Mouse (Mus musculus): ENCODE data around the gene Ino80b. TPM values are rescaled to one million over a fixed set of nuclear protein-coding genes. Genes with fewer than 3 reads are reported as not detected.

The Ino80b gene
- polyA plus RNA-seq, 1 experiment = 8.7 TPM

GRCm38 (mm10) chr6:83153038-83153437 lies 27.8 kb upstream of the Ino80b start:
- Histone ChIP-seq H3K4me1 (ENCODE audit: control insufficient read depth, insufficient read depth, insufficient read length, low read length) (no peaks in the 10 kb centered on the region), H3K4me3 (ENCODE audit: insufficient read depth, low read depth, low read length) (no peak overlapping the region), H3K27ac (replicated peaks; ENCODE audit: low read depth, low read length) (no peak overlapping the region)

- H3K4me1 ChIP-seq (ENCODE audit: control insufficient read depth, insufficient read depth, insufficient read length, low read length) = no peaks in the 10 kb centered on the region
- H3K27ac ChIP-seq (replicated peaks; ENCODE audit: low read depth, low read length) = no peak overlapping the region
- no peak overlapping the region for H3K4me3 ChIP-seq (ENCODE audit: insufficient read depth, low read depth, low read length)
Measured at GRCm38 (mm10) chr6:83151721-83152120, 26.5 kb upstream of the Ino80b start.

- Histone ChIP-seq H3K4me1 (ENCODE audit: control insufficient read depth, insufficient read depth, insufficient read length, low read length) (0 out of 2 replicates have a peak, but pooled peaks cover 2% of the 10 kb centered on the region), H3K27ac (replicated peaks; ENCODE audit: low read depth, low read length) (no peak overlapping the region)
Measured at GRCm38 (mm10) chr6:83147280-83147679, 22.0 kb upstream of the Ino80b start.

GRCm38 (mm10) chr6:83145805-83146204 lies 20.6 kb upstream of the Ino80b start:
- Histone ChIP-seq H3K4me1 (ENCODE audit: control insufficient read depth, insufficient read depth, insufficient read length, low read length) (0 out of 2 replicates have a peak, but pooled peaks cover 2% of the 10 kb centered on the region), H3K27ac (replicated peaks; ENCODE audit: low read depth, low read length) (no peak overlapping the region), H3K4me3 (ENCODE audit: insufficient read depth, low read depth, low read length) (no peak overlapping the region)

More at GRCm38 (mm10) chr6:83147280-83147679, 22.0 kb upstream of the Ino80b start:
- H3K4me3 ChIP-seq (ENCODE audit: insufficient read depth, low read depth, low read length) = no peak overlapping the region

- no peak overlapping the region for H3K27ac ChIP-seq (replicated peaks; ENCODE audit: low read depth, low read length)
- no peak overlapping the region for H3K4me3 ChIP-seq (ENCODE audit: insufficient read depth, low read depth, low read length)
- 0 out of 2 replicates have a peak, but pooled peaks cover 2% of the 10 kb centered on the region for H3K4me1 ChIP-seq (ENCODE audit: control insufficient read depth, insufficient read depth, insufficient read length, low read length)
Measured at GRCm38 (mm10) chr6:83145209-83145608, 20.0 kb upstream of the Ino80b start.

GRCm38 (mm10) chr6:83142886-83143285 lies 17.7 kb upstream of the Ino80b start:
- Histone ChIP-seq H3K27ac (replicated peaks; ENCODE audit: low read depth, low read length) (no peak overlapping the region), H3K4me3 (ENCODE audit: insufficient read depth, low read depth, low read length) (no peak overlapping the region)

GRCm38 (mm10) chr6:83142211-83142731 lies 17.0 kb upstream of the Ino80b start:
- no peak overlapping the region for H3K27ac ChIP-seq (replicated peaks; ENCODE audit: low read depth, low read length)
- peak overlapping the region; percentile 50 for H3K4me3 ChIP-seq (ENCODE audit: insufficient read depth, low read depth, low read length)
- 0 out of 2 replicates have a peak, but pooled peaks cover 5% of the 10 kb centered on the region for H3K4me1 ChIP-seq (ENCODE audit: control insufficient read depth, insufficient read depth, insufficient read length, low read length)

More at GRCm38 (mm10) chr6:83142886-83143285, 17.7 kb upstream of the Ino80b start:
- 0 out of 2 replicates have a peak, but pooled peaks cover 3% of the 10 kb centered on the region for H3K4me1 ChIP-seq (ENCODE audit: control insufficient read depth, insufficient read depth, insufficient read length, low read length)

- peak overlapping the region; percentile 50; the same call in 1 of the 2 replicates for H3K4me3 ChIP-seq (ENCODE audit: insufficient read depth, low read depth, low read length)
- 0 out of 2 replicates have a peak, but pooled peaks cover 5% of the 10 kb centered on the region for H3K4me1 ChIP-seq (ENCODE audit: control insufficient read depth, insufficient read depth, insufficient read length, low read length)
- peak overlapping the region; percentile 37; the same call in 1 of the 2 replicates for H3K27ac ChIP-seq (replicated peaks; ENCODE audit: low read depth, low read length)
Measured at GRCm38 (mm10) chr6:83141636-83142035, 16.4 kb upstream of the Ino80b start.

GRCm38 (mm10) chr6:83140044-83140443 lies 14.8 kb upstream of the Ino80b start:
- H3K4me3 ChIP-seq (ENCODE audit: insufficient read depth, low read depth, low read length) = no peak overlapping the region
- H3K4me1 ChIP-seq (ENCODE audit: control insufficient read depth, insufficient read depth, insufficient read length, low read length) = peaks cover 10% of the 10 kb centered on the region; the same call in 1 of the 2 replicates
- 0 out of 2 replicates have a peak overlapping the region, but pooled peaks have one; percentile 12 for H3K27ac ChIP-seq (replicated peaks; ENCODE audit: low read depth, low read length)

- peak overlapping the region; percentile 49 for H3K27ac ChIP-seq (replicated peaks; ENCODE audit: low read depth, low read length)
- peak overlapping the region; percentile 75 for H3K4me3 ChIP-seq (ENCODE audit: insufficient read depth, low read depth, low read length)
- peaks cover 10% of the 10 kb centered on the region; the same call in 1 of the 2 replicates for H3K4me1 ChIP-seq (ENCODE audit: control insufficient read depth, insufficient read depth, insufficient read length, low read length)
Measured at GRCm38 (mm10) chr6:83138056-83138455, 12.8 kb upstream of the Ino80b start.

GRCm38 (mm10) chr6:83137576-83137950 lies 12.3 kb upstream of the Ino80b start:
- Histone ChIP-seq H3K4me1 (ENCODE audit: control insufficient read depth, insufficient read depth, insufficient read length, low read length) (peaks cover 8% of the 10 kb centered on the region; the same call in 1 of the 2 replicates), H3K27ac (replicated peaks; ENCODE audit: low read depth, low read length) (peak overlapping the region; percentile 79), H3K4me3 (ENCODE audit: insufficient read depth, low read depth, low read length) (peak overlapping the region; percentile 75)

GRCm38 (mm10) chr6:83136881-83137575 lies 11.8 kb upstream of the Ino80b start:
- peak overlapping the region; percentile 79 for H3K27ac ChIP-seq (replicated peaks; ENCODE audit: low read depth, low read length)
- H3K4me1 ChIP-seq (ENCODE audit: control insufficient read depth, insufficient read depth, insufficient read length, low read length) = peaks cover 8% of the 10 kb centered on the region; the same call in 1 of the 2 replicates
- H3K4me3 ChIP-seq (ENCODE audit: insufficient read depth, low read depth, low read length) = peak overlapping the region; percentile 75

GRCm38 (mm10) chr6:83136291-83136880 lies 11.2 kb upstream of the Ino80b start:
- Histone ChIP-seq H3K27ac (replicated peaks; ENCODE audit: low read depth, low read length) (peak overlapping the region; percentile 79), H3K4me1 (ENCODE audit: control insufficient read depth, insufficient read depth, insufficient read length, low read length) (peaks cover 8% of the 10 kb centered on the region; the same call in 1 of the 2 replicates), H3K4me3 (ENCODE audit: insufficient read depth, low read depth, low read length) (peak overlapping the region; percentile 75)

GRCm38 (mm10) chr6:83135571-83136161 lies 10.4 kb upstream of the Ino80b start:
- peak overlapping the region; percentile 79; the same call in 1 of the 2 replicates for H3K27ac ChIP-seq (replicated peaks; ENCODE audit: low read depth, low read length)
- peaks cover 8% of the 10 kb centered on the region; the same call in 1 of the 2 replicates for H3K4me1 ChIP-seq (ENCODE audit: control insufficient read depth, insufficient read depth, insufficient read length, low read length)
- peak overlapping the region; percentile 75 for H3K4me3 ChIP-seq (ENCODE audit: insufficient read depth, low read depth, low read length)
